Mouse (Mus musculus) kidney, embryonic 14.5 days (tissue): ENCODE results near the gene Olfml2a. TPM values are rescaled to one million over a fixed set of nuclear protein-coding genes. Genes with fewer than 3 reads are reported as not detected.
A peak's percentile ranks its signal among the peaks of the same experiment; 100 is the strongest.

Experiments used
- ATAC-seq: fragments of 200-750 bp; cut with Nextera tagmentation; 2 replicates; pipeline ENCODE4 v1.8.0; 2017; ENCODE audit warnings: moderate number of reproducible peaks, mild to moderate bottlenecking, moderate TSS enrichment, moderate library complexity; ENCODE audit not compliant: low FRiP score, low TSS enrichment
- H3K27ac ChIP-seq: fragments of 300-500 bp; sonication (generic); 2 replicates; pipeline ENCODE4 v1.5.1; 2014; ENCODE audit warnings: low read depth, mild to moderate bottlenecking, low read length, moderate library complexity, mixed read lengths
- H3K27me3 ChIP-seq: fragments of 300-500 bp; sonication (generic); 2 replicates; pipeline ENCODE4 v1.6.1; 2014; ENCODE audit warnings: mild to moderate bottlenecking, low read length; ENCODE audit not compliant: control insufficient read depth, insufficient read depth
- H3K36me3 ChIP-seq: fragments of 300-500 bp; sonication (generic); 2 replicates; pipeline ENCODE4 v1.6.1; 2014; ENCODE audit warnings: low read length, mixed read lengths; ENCODE audit not compliant: control insufficient read depth, insufficient read depth
- H3K4me1 ChIP-seq: fragments of 300-500 bp; sonication (generic); 2 replicates; pipeline ENCODE4 v1.6.1; 2014; ENCODE audit warnings: low read length, mixed read lengths; ENCODE audit not compliant: control insufficient read depth, insufficient read depth
- H3K4me2 ChIP-seq: fragments of 300-500 bp; sonication (generic); replicated peaks from 2 replicates; pipeline ENCODE4 v1.6.1; 2014; ENCODE audit warnings: low read depth, mild to moderate bottlenecking, low read length
- H3K4me3 ChIP-seq: fragments of 300-500 bp; sonication (generic); 2 replicates; pipeline ENCODE4 v1.5.1; 2014; ENCODE audit warnings: mild to moderate bottlenecking, low read length
- H3K9ac ChIP-seq: fragments of 300-500 bp; sonication (generic); 2 replicates; pipeline ENCODE4 v1.6.1; 2014; ENCODE audit warnings: low read depth, mild to moderate bottlenecking, low read length, moderate library complexity
- H3K9me3 ChIP-seq: fragments of 300-500 bp; sonication (generic); 2 replicates; pipeline ENCODE4 v1.6.1; 2016; ENCODE audit warnings: low read length; ENCODE audit not compliant: control insufficient read depth
- WGBS: fragments of 180-500 bp; shearing (Covaris S2); extraction: QIAGEN DNeasy Blood & Tissue Kit; methylation state at CpG from one replicate; pipeline ENCODE4 v1.1.7; 2014; 5-methylcytosine and 5-hydroxymethylcytosine counted together
- polyA plus RNA-seq: library from polyadenylated mRNA; unstranded; fragments of >200 nt; fragmentation: Nextera tagmentation; extraction: Ambion mirVana; gene quantifications from 2 replicates; pipeline ENCODE4 v1.2.1, GENCODE M21; 2014

The Olfml2a gene
- polyA plus RNA-seq, 1 experiment from 2014 or later: 2.3 TPM

GRCm38 (mm10) chr2:38944460-38945161 is 12.8 kb downstream of the Olfml2a start:
- Histone ChIP-seq H3K4me2 (no peak overlapping the region), H3K9me3 (no peaks in the 10 kb centered on the region), H3K36me3 (no peaks in the 10 kb centered on the region), H3K4me3 (no peak overlapping the region), H3K4me1 (no peaks in the 10 kb centered on the region), H3K27ac (no peak overlapping the region), H3K27me3 (no peaks in the 10 kb centered on the region), H3K9ac (no peak overlapping the region)
- 60% methylated on average over 3 of the region's 3 CpGs for WGBS
- no peak; the same call in 1 of the 2 replicates for ATAC-seq

GRCm38 (mm10) chr2:38947566-38947965 is 15.8 kb downstream of the Olfml2a start:
- Histone ChIP-seq H3K4me1 (no peaks in the 10 kb centered on the region), H3K4me2 (no peak overlapping the region), H3K4me3 (no peak overlapping the region), H3K9me3 (no peaks in the 10 kb centered on the region), H3K27ac (0 out of 2 replicates have a peak overlapping the region, but pooled peaks have one; percentile 7), H3K36me3 (no peaks in the 10 kb centered on the region), H3K9ac (no peak overlapping the region), H3K27me3 (no peaks in the 10 kb centered on the region)
- no peak for ATAC-seq
- WGBS: 67% methylated on average over 7 of the region's 7 CpGs

GRCm38 (mm10) chr2:38950281-38950719 is 18.5 kb downstream of the Olfml2a start:
- no peak overlapping the region for H3K27ac ChIP-seq
- no peak for ATAC-seq
- 74% methylated on average over 7 of the region's 7 CpGs for whole genome bisulfite sequencing
- H3K4me3 ChIP-seq: no peak overlapping the region
- H3K27me3 ChIP-seq: no peaks in the 10 kb centered on the region
- H3K9me3 ChIP-seq: no peaks in the 10 kb centered on the region
- H3K36me3 ChIP-seq: no peaks in the 10 kb centered on the region
- H3K4me2 ChIP-seq: no peak overlapping the region
- no peaks in the 10 kb centered on the region for H3K4me1 ChIP-seq
- no peak overlapping the region for H3K9ac ChIP-seq

- H3K4me3 ChIP-seq: no peak overlapping the region
These were observed 21.5 kb downstream of the Olfml2a start for GRCm38 (mm10) chr2:38953152-38953883.

GRCm38 (mm10) chr2:38956062-38956461 is 24.3 kb downstream of the Olfml2a start:
- ATAC-seq: no peak
- Histone ChIP-seq H3K27me3 (no peaks in the 10 kb centered on the region), H3K36me3 (no peaks in the 10 kb centered on the region), H3K4me1 (no peaks in the 10 kb centered on the region), H3K9ac (no peak overlapping the region), H3K9me3 (no peaks in the 10 kb centered on the region), H3K4me3 (no peak overlapping the region), H3K27ac (no peak overlapping the region), H3K4me2 (no peak overlapping the region)
- WGBS: 37% methylated on average over 2 of the region's 2 CpGs

More at GRCm38 (mm10) chr2:38953152-38953883, 21.5 kb downstream of the Olfml2a start:
- H3K4me2 ChIP-seq: no peak overlapping the region
- no peaks in the 10 kb centered on the region for H3K36me3 ChIP-seq
- 78% methylated on average over 5 of the region's 5 CpGs for whole genome bisulfite sequencing
- H3K9ac ChIP-seq: no peak overlapping the region
- no peaks in the 10 kb centered on the region for H3K4me1 ChIP-seq
- H3K27ac ChIP-seq: no peak overlapping the region
- no peak for ATAC-seq
- no peaks in the 10 kb centered on the region for H3K27me3 ChIP-seq
- H3K9me3 ChIP-seq: no peaks in the 10 kb centered on the region

- no peaks in the 10 kb centered on the region for H3K4me1 ChIP-seq
- H3K36me3 ChIP-seq: no peaks in the 10 kb centered on the region
- no peaks in the 10 kb centered on the region for H3K27me3 ChIP-seq
- WGBS: 81% methylated on average over 5 of the region's 5 CpGs
- no peaks in the 10 kb centered on the region for H3K9me3 ChIP-seq
- H3K4me3 ChIP-seq: no peak overlapping the region
- no peak overlapping the region for H3K9ac ChIP-seq
- no peak overlapping the region for H3K4me2 ChIP-seq
- no peak overlapping the region for H3K27ac ChIP-seq
- no peak for ATAC-seq
These were observed 26.0 kb downstream of the Olfml2a start for GRCm38 (mm10) chr2:38957671-38958223.

- no peak overlapping the region for H3K4me2 ChIP-seq
- no peak overlapping the region for H3K4me3 ChIP-seq
- H3K4me1 ChIP-seq: no peaks in the 10 kb centered on the region
- peak; percentile 89 for ATAC-seq
- no peaks in the 10 kb centered on the region for H3K27me3 ChIP-seq
- H3K36me3 ChIP-seq: no peaks in the 10 kb centered on the region
- no peak overlapping the region for H3K9ac ChIP-seq
- no peak overlapping the region for H3K27ac ChIP-seq
- WGBS: 9% methylated on average over 4 of the region's 4 CpGs
- H3K9me3 ChIP-seq: no peaks in the 10 kb centered on the region
These were observed 32.4 kb downstream of the Olfml2a start for GRCm38 (mm10) chr2:38964198-38964597.

GRCm38 (mm10) chr2:38969650-38970049 is 37.9 kb downstream of the Olfml2a start:
- 90% methylated on average over 2 of the region's 2 CpGs for WGBS
- Histone ChIP-seq H3K9ac (no peak overlapping the region), H3K27me3 (no peaks in the 10 kb centered on the region), H3K4me2 (no peak overlapping the region), H3K4me3 (no peak overlapping the region), H3K4me1 (no peaks in the 10 kb centered on the region), H3K36me3 (no peaks in the 10 kb centered on the region), H3K27ac (no peak overlapping the region), H3K9me3 (no peaks in the 10 kb centered on the region)
- ATAC-seq: no peak

GRCm38 (mm10) chr2:38970057-38970456 is 38.3 kb downstream of the Olfml2a start:
- ATAC-seq: no peak
- H3K4me3 ChIP-seq: no peak overlapping the region
- no peaks in the 10 kb centered on the region for H3K27me3 ChIP-seq
- no peak overlapping the region for H3K9ac ChIP-seq
- no peak overlapping the region for H3K27ac ChIP-seq
- H3K36me3 ChIP-seq: no peaks in the 10 kb centered on the region
- WGBS: 78% methylated on average over 5 of the region's 5 CpGs
- H3K9me3 ChIP-seq: no peaks in the 10 kb centered on the region
- H3K4me1 ChIP-seq: no peaks in the 10 kb centered on the region
- no peak overlapping the region for H3K4me2 ChIP-seq
